Mouse (Mus musculus) heart, adult 9 months (tissue): ENCODE measurements around the gene Hist1h2ad.

Experiments used
- DNase-seq, 2 experiments: peaks; one replicate each; pipeline ENCODE4 v3.0.0; 2022; ENCODE audit warnings: low spot score in 2 of 2

The Hist1h2ad gene

GRCm38 (mm10) chr13:23620733-23621531 lies 46.8 kb downstream of the Hist1h2ad start, which contains the start of gene Hist1h2be:
Gene Hist1h2be, minus strand, starts transcription at chr13:23621124.
- DNase-seq, result peak; percentile 84 to 94

GRCm38 (mm10) chr13:23621532-23622174 lies 47.5 kb downstream of the Hist1h2ad start:
- DNase-seq, result peak; percentile 82 to 86

GRCm38 (mm10) chr13:23622175-23622671 lies 48.0 kb downstream of the Hist1h2ad start, which contains the start of gene Hist1h1e:
Gene Hist1h1e, minus strand, starts transcription at chr13:23622558.
- peak; percentile 91 to 96 for DNase-seq

GRCm38 (mm10) chr13:23622861-23623450 lies 48.8 kb downstream of the Hist1h2ad start:
- peak; percentile 7 to 28 for DNase-seq
